Mouse (Mus musculus): ENCODE results near the gene Auts2. TPM values are rescaled to one million over a fixed set of nuclear protein-coding genes. Genes with fewer than 3 reads are reported as not detected.

Auts2 gene
- total RNA-seq, 1 experiment: 9.9 TPM

DNA sequence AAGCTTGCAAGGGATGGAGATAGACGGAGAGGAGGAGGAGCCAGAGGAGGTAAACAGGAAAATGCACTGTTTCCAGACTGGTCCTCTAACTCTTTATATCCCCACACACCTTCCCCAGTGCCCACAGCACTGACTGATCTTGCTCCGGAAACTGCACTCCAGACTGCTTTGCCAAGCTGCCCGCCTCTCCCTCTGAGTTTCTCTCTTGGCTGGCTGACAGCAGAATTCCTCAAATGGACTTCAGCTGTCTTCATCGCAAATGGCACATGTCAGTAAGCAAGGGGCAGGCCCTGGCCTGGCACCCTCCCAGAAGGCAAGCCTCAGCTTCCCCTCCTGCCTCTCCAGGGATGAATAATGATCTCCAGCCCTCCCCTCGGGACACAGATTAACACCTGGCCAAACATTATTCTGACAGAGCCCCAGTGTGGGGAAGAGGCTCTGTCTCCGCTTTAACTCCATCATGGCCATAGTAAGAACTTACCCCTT, 348.1 kb downstream of the Auts2 start:
- Histone ChIP-seq H3K9ac (ENCODE audit: insufficient read depth, low read depth, low read length, poor library complexity, severe bottlenecking) (no peak overlapping the region), H3K9me3 (ENCODE audit: control insufficient read depth, insufficient read depth, low read depth, low read length) (no peaks in the 10 kb centered on the region), H3K4me1 (ENCODE audit: control insufficient read depth in 2 of 2, insufficient read depth in 2 of 2, low read length in 2 of 2, poor library complexity in 1 of 2) (no peaks in the 10 kb centered on the region), H3K27ac (ENCODE audit: insufficient read depth, low read depth, low read length, poor library complexity, severe bottlenecking) (no peak overlapping the region), H3K4me3 (ENCODE audit: insufficient read depth in 1 of 2, low read depth in 1 of 2, low read length in 2 of 2, poor library complexity in 1 of 2, severe bottlenecking in 1 of 2) (no peak overlapping the region), H3K36me3 (ENCODE audit: control insufficient read depth, insufficient read depth, low read length, poor library complexity, severe bottlenecking) (no peaks in the 10 kb centered on the region)
- no peak for DNase-seq (ENCODE audit: low read depth, low spot score)
- TF ChIP-seq HCFC1 (IDR thresholded peaks at IDR 0.05; ENCODE audit: borderline replicate concordance, insufficient read depth, low read length) (no peak), ZC3H11A (IDR thresholded peaks at IDR 0.05; ENCODE audit: borderline replicate concordance, low read depth, low read length) (no peak), CHD2 (IDR thresholded peaks at IDR 0.05; ENCODE audit: low read depth, low read length) (no peak), ZNF384 (IDR thresholded peaks at IDR 0.05; ENCODE audit: low read depth, low read length) (no peak)
- in situ Hi-C loops (cut with MboI; ENCODE audit: low sequenced_read_pairs in 2 of 2, unreplicated experiment in 2 of 2): no loop called here

DNA sequence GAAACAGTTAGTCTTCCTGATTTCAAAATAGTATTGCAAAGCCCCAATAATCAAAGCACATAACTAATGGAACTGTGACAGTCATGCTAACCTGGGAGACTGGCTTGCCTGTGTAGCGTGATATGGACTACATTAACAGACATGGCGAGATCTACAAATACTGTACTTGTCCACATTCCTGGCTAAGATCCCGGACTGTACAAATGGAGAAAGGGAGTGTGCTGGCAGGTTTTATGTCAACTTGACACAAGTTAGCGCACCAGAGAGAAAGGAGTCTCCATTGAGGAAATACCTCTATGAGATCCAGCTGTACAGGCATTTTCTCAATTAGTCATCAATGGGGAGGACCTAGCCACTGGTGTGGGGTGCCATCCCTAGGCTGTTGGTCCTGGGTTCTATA, 353.0 kb downstream of the Auts2 start:
- H3K4me1 ChIP-seq (ENCODE audit: control insufficient read depth in 2 of 2, insufficient read depth in 2 of 2, low read length in 2 of 2, poor library complexity in 1 of 2): no peaks in the 10 kb centered on the region
- H3K36me3 ChIP-seq (ENCODE audit: control insufficient read depth, insufficient read depth, low read length, poor library complexity, severe bottlenecking): no peaks in the 10 kb centered on the region
- no peak for DNase-seq (ENCODE audit: low read depth, low spot score)
- no peak overlapping the region for H3K27ac ChIP-seq (ENCODE audit: insufficient read depth, low read depth, low read length, poor library complexity, severe bottlenecking)
- in situ Hi-C loops (cut with MboI; ENCODE audit: low sequenced_read_pairs in 2 of 2, unreplicated experiment in 2 of 2): no loop called here
- H3K9ac ChIP-seq (ENCODE audit: insufficient read depth, low read depth, low read length, poor library complexity, severe bottlenecking): no peak overlapping the region
- no peaks in the 10 kb centered on the region for H3K9me3 ChIP-seq (ENCODE audit: control insufficient read depth, insufficient read depth, low read depth, low read length)
- no peak overlapping the region for H3K4me3 ChIP-seq (ENCODE audit: insufficient read depth in 1 of 2, low read depth in 1 of 2, low read length in 2 of 2, poor library complexity in 1 of 2, severe bottlenecking in 1 of 2)
- TF ChIP-seq HCFC1 (IDR thresholded peaks at IDR 0.05; ENCODE audit: borderline replicate concordance, insufficient read depth, low read length): no peak
- no peak for TF ChIP-seq MAFK (IDR thresholded peaks at IDR 0.05; ENCODE audit: insufficient read depth, low read depth, low read length)
- TF ChIP-seq CHD2 (IDR thresholded peaks at IDR 0.05; ENCODE audit: low read depth, low read length): no peak
- TF ChIP-seq ZNF384 (IDR thresholded peaks at IDR 0.05; ENCODE audit: low read depth, low read length): no peak
- no peak for TF ChIP-seq ZC3H11A (IDR thresholded peaks at IDR 0.05; ENCODE audit: borderline replicate concordance, low read depth, low read length)

DNA sequence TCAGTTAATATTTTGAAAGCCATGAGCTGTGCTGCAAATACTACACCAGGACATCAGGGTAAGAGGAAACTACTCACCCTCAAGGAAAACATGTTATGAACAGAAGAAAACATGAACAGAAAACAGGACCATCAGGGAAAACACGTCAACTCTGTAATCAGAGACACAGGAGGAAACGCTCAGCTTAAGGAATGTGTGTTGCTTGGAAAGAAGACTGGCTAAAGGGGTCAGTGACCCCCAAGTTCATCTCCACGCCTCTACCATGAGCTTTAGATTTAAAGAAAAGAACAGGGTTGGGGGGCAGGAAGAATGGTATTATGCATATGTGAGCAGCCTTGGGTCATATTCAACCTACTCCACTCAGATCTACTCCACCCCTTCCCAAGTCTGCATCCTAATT, 356.5 kb downstream of the Auts2 start:
- no peak overlapping the region for H3K27ac ChIP-seq (ENCODE audit: insufficient read depth, low read depth, low read length, poor library complexity, severe bottlenecking)
- in situ Hi-C loops (cut with MboI; ENCODE audit: low sequenced_read_pairs in 2 of 2, unreplicated experiment in 2 of 2): no loop called here
- no peaks in the 10 kb centered on the region for H3K4me1 ChIP-seq (ENCODE audit: control insufficient read depth in 2 of 2, insufficient read depth in 2 of 2, low read length in 2 of 2, poor library complexity in 1 of 2)
- DNase-seq (ENCODE audit: low read depth, low spot score): no peak
- no peak overlapping the region for H3K4me3 ChIP-seq (ENCODE audit: insufficient read depth in 1 of 2, low read depth in 1 of 2, low read length in 2 of 2, poor library complexity in 1 of 2, severe bottlenecking in 1 of 2)
- H3K36me3 ChIP-seq (ENCODE audit: control insufficient read depth, insufficient read depth, low read length, poor library complexity, severe bottlenecking): no peaks in the 10 kb centered on the region
- TF ChIP-seq ZC3H11A (IDR thresholded peaks at IDR 0.05; ENCODE audit: borderline replicate concordance, low read depth, low read length) (no peak), ZNF384 (IDR thresholded peaks at IDR 0.05; ENCODE audit: low read depth, low read length) (no peak), HCFC1 (IDR thresholded peaks at IDR 0.05; ENCODE audit: borderline replicate concordance, insufficient read depth, low read length) (no peak), MAFK (IDR thresholded peaks at IDR 0.05; ENCODE audit: insufficient read depth, low read depth, low read length) (no peak), CHD2 (IDR thresholded peaks at IDR 0.05; ENCODE audit: low read depth, low read length) (no peak)
- no peak overlapping the region for H3K9ac ChIP-seq (ENCODE audit: insufficient read depth, low read depth, low read length, poor library complexity, severe bottlenecking)
- no peaks in the 10 kb centered on the region for H3K9me3 ChIP-seq (ENCODE audit: control insufficient read depth, insufficient read depth, low read depth, low read length)

- in situ Hi-C loops (cut with MboI; ENCODE audit: low sequenced_read_pairs in 2 of 2, unreplicated experiment in 2 of 2): no loop called here
- Histone ChIP-seq H3K9ac (ENCODE audit: insufficient read depth, low read depth, low read length, poor library complexity, severe bottlenecking) (no peak overlapping the region), H3K4me3 (ENCODE audit: insufficient read depth in 1 of 2, low read depth in 1 of 2, low read length in 2 of 2, poor library complexity in 1 of 2, severe bottlenecking in 1 of 2) (no peak overlapping the region), H3K9me3 (ENCODE audit: control insufficient read depth, insufficient read depth, low read depth, low read length) (no peaks in the 10 kb centered on the region), H3K36me3 (ENCODE audit: control insufficient read depth, insufficient read depth, low read length, poor library complexity, severe bottlenecking) (no peaks in the 10 kb centered on the region), H3K4me1 (ENCODE audit: control insufficient read depth in 2 of 2, insufficient read depth in 2 of 2, low read length in 2 of 2, poor library complexity in 1 of 2) (no peaks in the 10 kb centered on the region), H3K27ac (ENCODE audit: insufficient read depth, low read depth, low read length, poor library complexity, severe bottlenecking) (no peak overlapping the region)
- DNase-seq (ENCODE audit: low read depth, low spot score): no peak
- TF ChIP-seq CHD2 (IDR thresholded peaks at IDR 0.05; ENCODE audit: low read depth, low read length) (no peak), ZC3H11A (IDR thresholded peaks at IDR 0.05; ENCODE audit: borderline replicate concordance, low read depth, low read length) (no peak), ZNF384 (IDR thresholded peaks at IDR 0.05; ENCODE audit: low read depth, low read length) (no peak), HCFC1 (IDR thresholded peaks at IDR 0.05; ENCODE audit: borderline replicate concordance, insufficient read depth, low read length) (no peak), MAFK (IDR thresholded peaks at IDR 0.05; ENCODE audit: insufficient read depth, low read depth, low read length) (no peak)
Observed at GRCm38 (mm10) chr5:132186221-132186620, 356.9 kb downstream of the Auts2 start.
